In the genomic region with DNA sequence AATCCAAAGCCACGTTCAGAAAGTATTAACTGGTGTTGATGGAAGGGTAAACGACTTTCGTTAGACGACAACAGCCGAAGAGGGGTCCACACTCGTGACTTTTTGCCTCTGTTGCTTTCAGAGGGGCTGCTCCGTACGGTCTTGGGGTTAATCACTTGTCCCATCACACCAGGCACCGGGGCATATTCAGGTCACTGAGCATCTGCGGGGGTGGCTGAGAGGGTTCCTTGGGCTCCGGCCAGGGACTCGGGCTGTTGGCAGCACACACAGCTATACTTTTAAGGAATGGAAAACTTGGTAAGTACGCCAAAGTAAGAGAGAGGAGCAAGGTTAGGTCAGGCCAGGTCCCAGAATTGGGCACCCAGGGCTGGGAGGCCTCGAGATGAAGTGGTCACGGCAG, we compare ENCODE assay signal across 8 mouse cellular contexts. TPM values are rescaled to one million over a fixed set of nuclear protein-coding genes. Genes with fewer than 3 reads are reported as not detected.
DNase-seq lines count a peak whose midpoint lies in the region; ATAC-seq and TF ChIP-seq lines count a peak whose summit lies in the region.

No protein-coding gene starts in this region.

- no peaks in the 10 kb centered on the region for H3K27me3 ChIP-seq in limb, embryonic 12.5 days
- no peaks in the 10 kb centered on the region for H3K27me3 ChIP-seq in limb, embryonic 10.5 days (ENCODE audit: low read depth, poor library complexity, severe bottlenecking)
- no peaks in the 10 kb centered on the region for H3K27me3 ChIP-seq in intestine, embryonic 14.5 days (replicated peaks; ENCODE audit: control insufficient read depth, insufficient read depth, low read length)
- H3K27me3 ChIP-seq in lung, postnatal 0 days (replicated peaks; ENCODE audit: insufficient read depth, low read length): no peaks in the 10 kb centered on the region

- DNase-seq in limb, embryonic 10.5 days (ENCODE audit: low spot score): no peak
- DNase-seq in gastrocnemius, adult 2 months: peak; percentile 77
- DNase-seq in intestine, embryonic 14.5 days (ENCODE audit: low spot score): no peak
- DNase-seq in lung, postnatal 0 days (ENCODE audit: low spot score): peak; percentile 45
- DNase-seq in right cerebral cortex, adult 18-20 months: no peak
- no peak for DNase-seq in frontal cortex, postnatal 36 days (ENCODE audit: low spot score in 2 of 2)

- peaks cover 33% of the 10 kb centered on the region for H3K4me1 ChIP-seq in limb, embryonic 12.5 days (replicated peaks)
- peaks cover 20% of the 10 kb centered on the region for H3K4me1 ChIP-seq in limb, embryonic 10.5 days
- peaks cover 12% of the 10 kb centered on the region; the same call in 1 of the 2 replicates for H3K4me1 ChIP-seq in intestine, embryonic 14.5 days (replicated peaks; ENCODE audit: control insufficient read depth, insufficient read depth, low read length)
- peaks cover 4% of the 10 kb centered on the region for H3K4me1 ChIP-seq in lung, postnatal 0 days (ENCODE audit: insufficient read depth, low read depth, low read length)

- H3K4me3 ChIP-seq in limb, embryonic 12.5 days (replicated peaks): no peak overlapping the region
- no peak overlapping the region for H3K4me3 ChIP-seq in limb, embryonic 10.5 days
- peak overlapping the region; percentile 59 for H3K4me3 ChIP-seq in gastrocnemius, adult 2 months
- no peak overlapping the region for H3K4me3 ChIP-seq in intestine, embryonic 14.5 days (ENCODE audit: low read depth, low read length)
- peak overlapping the region; percentile 5; the same call in 1 of the 2 replicates for H3K4me3 ChIP-seq in lung, postnatal 0 days (ENCODE audit: low read depth, low read length)

- H3K4me2 ChIP-seq in limb, embryonic 12.5 days: peak overlapping the region; percentile 44
- peak overlapping the region; percentile 7; the same call in 1 of the 2 replicates for H3K4me2 ChIP-seq in intestine, embryonic 14.5 days (ENCODE audit: low read length)
- peak overlapping the region; percentile 48 for H3K4me2 ChIP-seq in lung, postnatal 0 days (replicated peaks; ENCODE audit: low read depth, low read length)

- no peak for ATAC-seq in limb, embryonic 12.5 days (ENCODE audit: insufficient number of reproducible peaks, insufficient read depth, low FRiP score, low TSS enrichment, low read depth)
- ATAC-seq in intestine, embryonic 14.5 days (replicated peaks; ENCODE audit: low FRiP score, low TSS enrichment, low read depth): no peak
- ATAC-seq in lung, postnatal 0 days: peak; percentile 69
- ATAC-seq in erythroid progenitor cell, adult 5-6 weeks (replicated peaks; ENCODE audit: low FRiP score, poor library complexity, severe bottlenecking): no peak

- TF ChIP-seq EP300 in lung, postnatal 0 days (IDR thresholded peaks at IDR 0.05): no peak

- intact Hi-C loops in gastrocnemius, adult 2 months (cut with DNase I): no loop called here

- no peak for TF ChIP-seq CTCF in gastrocnemius, adult 2 months (IDR thresholded peaks at IDR 0.05)
- TF ChIP-seq CTCF in lung, postnatal 0 days (IDR thresholded peaks at IDR 0.05): no peak

- no peaks in the 10 kb centered on the region for H3K36me3 ChIP-seq in limb, embryonic 12.5 days
- H3K36me3 ChIP-seq in limb, embryonic 10.5 days: no peaks in the 10 kb centered on the region
- no peaks in the 10 kb centered on the region for H3K36me3 ChIP-seq in intestine, embryonic 14.5 days (ENCODE audit: control insufficient read depth, insufficient read depth, low read length)
- H3K36me3 ChIP-seq in lung, postnatal 0 days (ENCODE audit: insufficient read depth, low read length): no peaks in the 10 kb centered on the region

- H3K9me3 ChIP-seq in limb, embryonic 12.5 days: no peaks in the 10 kb centered on the region
- no peaks in the 10 kb centered on the region for H3K9me3 ChIP-seq in limb, embryonic 10.5 days (replicated peaks)
- H3K9me3 ChIP-seq in intestine, embryonic 14.5 days (ENCODE audit: control insufficient read depth, low read length): no peaks in the 10 kb centered on the region
- H3K9me3 ChIP-seq in lung, postnatal 0 days (ENCODE audit: low read length): no peaks in the 10 kb centered on the region

- H3K9ac ChIP-seq in limb, embryonic 12.5 days (replicated peaks): no peak overlapping the region
- H3K9ac ChIP-seq in intestine, embryonic 14.5 days (ENCODE audit: low read length): no peak overlapping the region
- H3K9ac ChIP-seq in lung, postnatal 0 days (replicated peaks; ENCODE audit: low read depth): no peak overlapping the region

- H3K27ac ChIP-seq in limb, embryonic 12.5 days: no peak overlapping the region
- H3K27ac ChIP-seq in limb, embryonic 10.5 days: no peak overlapping the region
- peak overlapping the region; percentile 65 for H3K27ac ChIP-seq in gastrocnemius, adult 2 months
- no peak overlapping the region for H3K27ac ChIP-seq in intestine, embryonic 14.5 days (ENCODE audit: low read depth)
- H3K27ac ChIP-seq in lung, postnatal 0 days (ENCODE audit: low read length): 0 out of 2 replicates have a peak overlapping the region, but pooled peaks have one; percentile 20

- WGBS in limb, embryonic 12.5 days: 61% methylated on average over 15 of the region's 15 CpGs
- 65% methylated on average over 15 of the region's 15 CpGs for whole genome bisulfite sequencing in limb, embryonic 10.5 days
- WGBS in intestine, embryonic 14.5 days: 61% methylated on average over 15 of the region's 15 CpGs
- 30% methylated on average over 15 of the region's 15 CpGs for WGBS in lung, postnatal 0 days

RNA-seq across cellular contexts. Expression of gene Cdkn2aip, which starts 50.7 kb away (rescaled TPM):
- 32.4 and 34.6 TPM in 2 replicates for polyA plus RNA-seq in limb, embryonic 12.5 days (2016; fragmentation: Nextera tagmentation; extraction: Ambion mirVana)
- polyA plus RNA-seq in limb, embryonic 10.5 days (2016; fragmentation: Nextera tagmentation; extraction: Ambion mirVana): 31.5 and 33.6 TPM in 2 replicates
- total RNA-seq in gastrocnemius, adult 2 months (2021): 1 to 10 TPM; 5.0 to 5.2 TPM
- 22.8 and 23.8 TPM in 2 replicates for polyA plus RNA-seq in intestine, embryonic 14.5 days (2014; fragmentation: Nextera tagmentation; extraction: Ambion mirVana)
- polyA plus RNA-seq in lung, postnatal 0 days (2015; fragmentation: Nextera tagmentation; extraction: Ambion mirVana): 22.1 and 23.0 TPM in 2 replicates
- 11.2 and 13.0 TPM in 2 replicates for total RNA-seq in erythroid progenitor cell, adult 5-6 weeks (2015; ENCODE audit: low replicate concordance)
- total RNA-seq in erythroid progenitor cell, adult 5-6 weeks (2017; ENCODE audit: low replicate concordance): 14.4 and 15.7 TPM in 2 replicates

RNA-seq across cellular contexts. Expression of gene Cldn24, which starts 57.5 kb away (rescaled TPM):
- not detected in 2 replicates for polyA plus RNA-seq in limb, embryonic 12.5 days (2016; fragmentation: Nextera tagmentation; extraction: Ambion mirVana)
- not detected in 2 replicates for polyA plus RNA-seq in limb, embryonic 10.5 days (2016; fragmentation: Nextera tagmentation; extraction: Ambion mirVana)
- total RNA-seq in gastrocnemius, adult 2 months (2021): not detected
- not detected in 2 replicates for polyA plus RNA-seq in intestine, embryonic 14.5 days (2014; fragmentation: Nextera tagmentation; extraction: Ambion mirVana)
- polyA plus RNA-seq in lung, postnatal 0 days (2015; fragmentation: Nextera tagmentation; extraction: Ambion mirVana): not detected in 2 replicates
- total RNA-seq in erythroid progenitor cell, adult 5-6 weeks (2015; ENCODE audit: low replicate concordance): not detected in 2 replicates
- not detected in 2 replicates for total RNA-seq in erythroid progenitor cell, adult 5-6 weeks (2017; ENCODE audit: low replicate concordance)

RNA-seq across cellular contexts. Expression of gene Cldn22, which starts 59.8 kb away (rescaled TPM):
- polyA plus RNA-seq in limb, embryonic 12.5 days (2016; fragmentation: Nextera tagmentation; extraction: Ambion mirVana): not detected in 2 replicates
- not detected in 2 replicates for polyA plus RNA-seq in limb, embryonic 10.5 days (2016; fragmentation: Nextera tagmentation; extraction: Ambion mirVana)
- total RNA-seq in gastrocnemius, adult 2 months (2021): under 1 TPM; 0.31 TPM
- not detected in 2 replicates for polyA plus RNA-seq in intestine, embryonic 14.5 days (2014; fragmentation: Nextera tagmentation; extraction: Ambion mirVana)
- polyA plus RNA-seq in lung, postnatal 0 days (2015; fragmentation: Nextera tagmentation; extraction: Ambion mirVana): not detected in 2 replicates
- not detected in 2 replicates for total RNA-seq in erythroid progenitor cell, adult 5-6 weeks (2015; ENCODE audit: low replicate concordance)
- total RNA-seq in erythroid progenitor cell, adult 5-6 weeks (2017; ENCODE audit: low replicate concordance): not detected in 2 replicates

Comparison
In these comparisons a context has a peak if more than half of its experiments do, and no peak if none do; other contexts are left out.
1. H3K27ac ChIP-seq: peak in gastrocnemius, adult 2 months (single experiment) and lung, postnatal 0 days (single experiment); none in limb, embryonic 12.5 days (single experiment), limb, embryonic 10.5 days (single experiment) and intestine, embryonic 14.5 days (single experiment).
2. H3K4me3 ChIP-seq: peak in gastrocnemius, adult 2 months (single experiment) and lung, postnatal 0 days (single experiment); none in limb, embryonic 12.5 days (single experiment), limb, embryonic 10.5 days (single experiment) and intestine, embryonic 14.5 days (single experiment).
3. DNase-seq: peak in gastrocnemius, adult 2 months (single experiment) and lung, postnatal 0 days (single experiment); none in limb, embryonic 10.5 days (single experiment), intestine, embryonic 14.5 days (single experiment), right cerebral cortex, adult 18-20 months (single experiment) and frontal cortex, postnatal 36 days (0 of 2).
4. Peak in every context shown above with its lines, with median percentiles within 50 percentile points of each other: H3K4me2 ChIP-seq.